Mouse (Mus musculus): ENCODE data around the gene Reln.

DNA sequence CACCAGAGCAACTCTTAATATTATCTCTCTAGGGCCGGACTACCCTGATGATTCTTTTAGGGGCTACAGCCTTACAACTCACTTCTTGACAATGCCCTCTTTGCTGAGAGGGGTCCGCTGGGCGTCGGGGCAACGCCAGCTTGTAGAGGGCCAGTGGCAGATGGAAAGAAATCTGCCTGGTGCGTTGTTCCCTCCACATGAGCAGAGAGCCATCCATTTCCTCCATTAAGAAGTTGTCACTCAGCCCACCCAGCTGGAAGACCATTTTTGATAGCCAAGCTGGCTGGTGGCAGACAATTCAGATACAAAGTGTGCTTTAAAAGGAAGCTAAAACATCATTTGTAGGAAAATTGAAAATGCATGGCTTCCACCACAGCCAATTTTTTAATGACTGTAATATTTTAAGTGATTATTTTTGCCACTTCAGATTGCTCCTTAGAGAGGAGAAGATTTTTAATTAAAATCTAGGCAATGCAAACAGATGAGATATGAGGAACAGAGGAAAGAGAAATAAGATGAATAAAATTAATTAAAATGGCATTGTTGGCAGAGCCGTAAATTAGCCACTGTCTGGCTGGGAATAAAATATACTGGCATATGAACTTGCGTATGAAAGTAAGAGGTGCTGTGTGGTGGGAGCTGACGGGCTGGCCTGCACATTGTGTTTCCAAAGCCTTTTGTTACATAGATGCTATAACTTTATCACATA lies 251.2 kb downstream of the Reln start:
- TF ChIP-seq CTCF (IDR thresholded peaks at IDR 0.05; ENCODE audit: borderline replicate concordance, control insufficient read depth, extremely low read depth, insufficient read depth, low read length, poor library complexity) = no peak
- no peak for TF ChIP-seq POLR2A (IDR thresholded peaks at IDR 0.05; ENCODE audit: control insufficient read depth, extremely low read depth, insufficient read depth, low read length, poor library complexity)

Data from thymus, adult 2 months (tissue).